Mouse (Mus musculus) bone marrow, adult 2 months (tissue): ENCODE data around the gene Sh3pxd2a. TPM values are rescaled to one million over a fixed set of nuclear protein-coding genes. Genes with fewer than 3 reads are reported as not detected.

ENCODE experiments used
- H3K27ac ChIP-seq: fragments of 200-500 bp; 2 replicates; pipeline ENCODE4 v1.5.1; 2012; ENCODE audit warnings: low read depth, mild to moderate bottlenecking, control low read depth, inconsistent platforms, low read length; ENCODE audit not compliant: control insufficient read depth, poor library complexity, insufficient read depth
- H3K4me1 ChIP-seq: fragments of 200-500 bp; 2 replicates; pipeline ENCODE4 v1.6.1; 2011; ENCODE audit warnings: low read length; ENCODE audit not compliant: control insufficient read depth, insufficient read depth
- H3K4me3 ChIP-seq: fragments of 200-500 bp; replicated peaks from 2 replicates; pipeline ENCODE3; 2011; ENCODE audit warnings: mild to moderate bottlenecking, low read depth, low read length, control low read depth; ENCODE audit not compliant: control insufficient read depth
- CTCF ChIP-seq: fragments of 200-500 bp; IDR thresholded peaks from 2 replicates; pipeline ENCODE4 v1.5.1; 2011; ENCODE audit warnings: low read length, control low read depth; ENCODE audit not compliant: control insufficient read depth, insufficient read depth
- POLR2A ChIP-seq: fragments of 200-500 bp; IDR thresholded peaks from 2 replicates; pipeline ENCODE4 v1.6.1; 2011; ENCODE audit warnings: low read depth, mild to moderate bottlenecking, control low read depth, low read length, borderline replicate concordance; ENCODE audit not compliant: control insufficient read depth
- WGBS: fragments of 180-500 bp; shearing (Covaris S2); methylation state at CpG from one replicate; pipeline ENCODE4 v1.1.7; 2018; 5-methylcytosine and 5-hydroxymethylcytosine counted together
- polyA plus RNA-seq: library from polyadenylated mRNA; stranded (reverse); fragments of >200 nt; gene quantifications from 2 replicates; pipeline ENCODE4 v1.2.4, GENCODE M21; 2011; ENCODE audit warnings: low replicate concordance; ENCODE audit not compliant: missing spikeins, insufficient read depth, insufficient read length

Gene Sh3pxd2a
- polyA plus RNA-seq, 1 experiment, result 8.3 TPM

DNA sequence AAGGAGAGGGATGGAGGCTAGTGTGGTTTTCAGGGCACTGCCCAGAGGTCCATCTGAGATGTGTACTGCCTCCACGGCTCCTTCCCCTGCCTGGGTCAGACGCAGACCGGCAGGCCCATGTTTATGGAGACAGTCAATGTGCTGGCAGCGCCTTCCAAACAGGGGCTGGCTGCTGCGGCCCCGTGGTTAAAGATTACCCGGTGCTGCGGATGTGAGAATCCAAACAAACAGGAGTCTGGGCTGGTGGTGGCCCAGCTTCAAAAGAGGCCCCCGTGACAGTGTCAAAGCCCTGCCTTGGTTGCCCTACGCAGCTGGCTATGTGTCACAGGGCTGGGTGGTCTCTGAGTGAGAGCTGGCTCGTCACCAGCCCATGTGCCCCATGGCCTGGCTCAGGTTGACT is 216.4 kb downstream of the Sh3pxd2a start:
- TF ChIP-seq POLR2A, result no peak
- TF ChIP-seq CTCF, result no peak
- no peak overlapping the region for H3K4me3 ChIP-seq
- no peak overlapping the region for H3K27ac ChIP-seq
- H3K4me1 ChIP-seq, result no peaks in the 10 kb centered on the region
- WGBS, result 75% methylated on average over 11 of the region's 11 CpGs

DNA sequence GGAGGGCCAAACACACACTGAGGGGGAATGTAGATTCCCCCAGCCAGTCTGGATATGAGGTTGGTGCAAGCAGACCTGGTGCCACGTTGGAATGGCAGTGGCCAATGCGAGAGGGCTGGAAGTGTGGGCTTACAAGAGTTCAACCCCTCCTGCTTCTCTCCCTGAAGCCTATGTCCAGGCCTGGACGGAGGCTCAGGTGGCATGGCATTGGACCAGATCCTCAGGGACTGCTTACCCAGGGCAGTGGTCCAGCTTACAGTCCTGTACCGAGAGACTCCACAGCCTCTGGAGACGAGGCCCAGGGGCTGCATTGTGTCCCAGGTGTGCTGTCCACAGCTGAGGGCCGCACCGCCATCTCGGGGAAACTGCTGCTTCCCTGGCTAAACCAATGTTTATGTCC is 218.7 kb downstream of the Sh3pxd2a start:
- 79% methylated on average over 8 of the region's 8 CpGs for WGBS
- no peak for TF ChIP-seq CTCF
- no peak for TF ChIP-seq POLR2A
- Histone ChIP-seq H3K4me3 (no peak overlapping the region), H3K4me1 (no peaks in the 10 kb centered on the region), H3K27ac (no peak overlapping the region)

DNA sequence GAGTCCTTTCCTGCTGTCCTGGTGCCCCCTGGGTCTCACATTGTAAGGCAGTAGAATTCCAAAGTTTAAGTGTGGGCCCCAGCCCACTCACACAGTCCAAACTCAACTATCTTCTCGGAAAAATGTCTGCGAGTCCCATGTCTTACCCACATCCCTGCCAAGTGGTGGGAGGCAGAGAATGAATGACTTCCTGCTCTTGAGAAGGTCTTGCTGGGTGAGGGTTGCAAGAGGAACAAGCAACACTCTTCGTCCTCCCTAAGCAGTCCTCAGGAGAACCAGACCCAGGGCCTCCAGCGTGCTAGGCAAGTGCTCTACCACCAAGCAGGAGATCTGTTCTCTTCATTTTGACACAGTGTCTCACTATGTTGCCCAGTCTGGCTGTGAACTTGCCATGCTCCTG is 222.0 kb downstream of the Sh3pxd2a start:
- H3K27ac ChIP-seq, result no peak overlapping the region

DNA sequence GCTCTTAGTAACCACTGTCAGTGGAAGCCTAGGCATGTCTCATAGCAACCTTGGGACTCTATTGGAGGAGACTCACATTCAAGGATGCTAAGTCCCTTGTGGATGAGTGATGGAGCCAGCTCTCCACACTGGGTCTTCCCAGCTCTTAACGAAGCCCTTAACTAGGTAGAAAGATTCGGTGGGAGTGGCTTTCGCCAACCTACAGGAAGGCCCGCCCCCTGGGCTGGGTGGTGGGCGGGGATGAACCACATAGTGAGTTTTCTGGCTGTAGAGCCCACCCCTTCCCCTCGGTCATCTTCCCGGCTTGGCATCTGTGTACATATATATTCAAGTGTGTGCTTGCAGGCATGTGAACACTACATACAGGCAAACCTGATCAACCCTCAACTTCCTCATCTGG is 223.2 kb downstream of the Sh3pxd2a start:
- TF ChIP-seq POLR2A, result no peak
- no peak for TF ChIP-seq CTCF
- no peak overlapping the region for H3K27ac ChIP-seq
- WGBS, result 53% methylated on average over 7 of the region's 7 CpGs
- no peaks in the 10 kb centered on the region for H3K4me1 ChIP-seq
- no peak overlapping the region for H3K4me3 ChIP-seq

More for the DNA sequence above, 222.0 kb downstream of the Sh3pxd2a start:
- TF ChIP-seq POLR2A (no peak), CTCF (no peak)
- WGBS, result 19% methylated on average over 4 of the region's 4 CpGs
- no peaks in the 10 kb centered on the region for H3K4me1 ChIP-seq
- H3K4me3 ChIP-seq, result no peak overlapping the region

DNA sequence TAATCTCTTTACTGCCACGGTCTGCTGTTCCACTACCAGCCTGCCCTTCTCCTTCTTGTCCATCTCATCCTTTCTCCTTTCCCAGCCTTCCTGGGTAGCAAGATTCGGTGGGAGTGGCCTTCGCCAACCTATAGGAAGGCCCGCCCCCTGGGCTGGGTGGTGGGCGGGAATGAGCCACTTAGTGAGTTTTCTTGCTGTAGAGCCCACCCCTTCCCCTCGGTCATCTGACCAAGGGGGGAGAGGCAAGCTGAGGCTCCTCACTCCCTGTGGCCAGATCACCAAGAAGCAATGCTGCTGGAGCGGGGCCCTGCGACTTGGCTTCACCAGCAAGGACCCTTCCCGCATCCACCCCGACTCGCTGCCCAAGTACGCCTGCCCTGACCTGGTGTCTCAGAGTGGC is 224.1 kb downstream of the Sh3pxd2a start:
- Histone ChIP-seq H3K27ac (no peak overlapping the region), H3K4me1 (no peaks in the 10 kb centered on the region), H3K4me3 (no peak overlapping the region)
- TF ChIP-seq POLR2A, result no peak
- 63% methylated on average over 12 of the region's 12 CpGs for WGBS

DNA sequence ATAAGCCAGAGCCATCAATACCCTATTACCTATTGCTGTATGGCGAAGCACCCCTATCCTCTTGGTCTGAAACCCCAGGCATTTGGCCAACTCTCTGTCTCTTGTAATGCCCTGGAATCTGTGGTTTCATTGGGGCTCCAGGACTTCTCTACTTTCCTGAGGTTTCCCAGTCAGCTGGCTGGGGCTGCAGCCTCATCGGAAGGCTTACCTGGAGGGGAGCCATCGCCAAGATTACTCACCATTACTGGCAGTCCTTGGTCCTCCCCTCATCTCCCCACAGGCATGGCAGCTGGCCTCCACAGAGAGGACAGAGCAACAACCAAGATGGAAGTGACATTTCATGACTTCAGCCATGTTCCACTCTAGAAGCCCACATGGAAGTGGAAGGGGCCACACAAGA is 231.1 kb downstream of the Sh3pxd2a start:
- WGBS, result 79% methylated on average over 3 of the region's 3 CpGs
- no peaks in the 10 kb centered on the region for H3K4me1 ChIP-seq
- TF ChIP-seq POLR2A (no peak), CTCF (no peak)

DNA sequence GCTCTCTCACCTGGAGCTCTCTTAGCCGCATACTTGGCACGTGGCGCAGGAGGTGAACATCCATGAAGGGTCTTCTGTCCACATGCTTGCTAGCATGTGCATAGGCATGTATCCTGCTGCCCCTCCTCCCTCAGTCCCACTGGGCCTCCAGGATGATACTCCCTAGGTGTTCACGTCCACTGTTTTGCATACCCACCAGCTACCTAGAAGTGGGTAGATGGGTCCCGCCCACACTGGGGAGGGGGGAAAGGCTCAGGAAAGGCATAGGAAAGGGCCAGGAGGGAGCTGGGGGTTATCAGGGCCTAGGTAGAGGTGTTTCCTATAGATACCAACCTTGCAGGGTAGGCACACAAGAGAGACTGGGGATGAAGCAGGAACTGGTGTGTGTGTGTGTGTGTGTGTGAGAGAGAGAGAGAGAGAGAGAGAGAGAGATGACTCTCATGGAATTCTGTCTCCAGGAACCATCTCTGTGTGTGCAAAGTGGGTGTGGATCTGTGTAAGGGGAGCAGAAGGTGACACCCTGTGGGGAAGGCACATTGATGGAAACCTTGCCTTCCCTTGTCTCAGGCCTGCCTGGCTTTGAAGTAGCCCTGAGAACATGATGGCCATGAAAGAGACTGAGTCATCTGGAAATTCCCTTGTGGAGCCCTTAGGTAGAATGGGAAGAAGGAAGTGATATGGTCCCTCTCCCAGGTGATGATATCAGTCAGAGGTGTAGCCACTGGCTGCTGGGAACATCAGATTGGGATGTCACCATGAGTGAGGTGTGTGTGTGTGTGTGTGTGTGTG is 231.9 kb downstream of the Sh3pxd2a start:
- TF ChIP-seq CTCF, result no peak
- TF ChIP-seq POLR2A, result no peak

More for the DNA sequence above, 231.1 kb downstream of the Sh3pxd2a start:
- no peak overlapping the region for H3K27ac ChIP-seq
- no peak overlapping the region for H3K4me3 ChIP-seq

DNA sequence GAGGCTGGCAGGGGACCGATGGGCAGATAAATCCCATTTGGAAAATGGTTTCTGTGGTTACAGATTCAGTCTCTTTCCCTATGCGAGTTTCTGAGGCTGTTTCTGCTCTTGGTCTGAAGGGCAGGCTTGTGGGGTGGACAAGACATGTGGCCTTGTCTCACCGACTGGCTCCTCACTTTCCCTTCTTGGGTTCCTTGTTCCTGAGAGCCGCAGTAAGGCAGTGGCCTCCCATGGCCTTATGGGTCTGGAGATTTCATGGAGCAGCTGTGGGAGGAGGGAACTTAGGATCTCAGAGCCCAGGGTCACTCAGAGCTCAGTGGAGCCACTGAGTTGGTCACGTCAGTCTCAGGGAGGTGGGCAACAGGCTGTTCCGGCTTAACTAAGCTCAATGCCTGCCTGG is 232.8 kb downstream of the Sh3pxd2a start:
- no peak overlapping the region for H3K4me3 ChIP-seq
- no peak overlapping the region for H3K27ac ChIP-seq
- WGBS, result 81% methylated on average over 6 of the region's 6 CpGs
- TF ChIP-seq CTCF (no peak), POLR2A (no peak)
- H3K4me1 ChIP-seq, result no peaks in the 10 kb centered on the region

More for the DNA sequence above, 231.9 kb downstream of the Sh3pxd2a start:
- H3K4me3 ChIP-seq, result no peak overlapping the region
- no peak overlapping the region for H3K27ac ChIP-seq
- 80% methylated on average over 5 of the region's 5 CpGs for WGBS
- H3K4me1 ChIP-seq, result no peaks in the 10 kb centered on the region
